Mouse (Mus musculus): ENCODE results near the gene Tfg.
A peak's percentile ranks its signal among the peaks of the same experiment; 100 is the strongest.

The Tfg gene

GRCm38 (mm10) chr16:56717224-56718200 is at the start of gene Tfg:
TSS of gene Tfg (minus strand) at chr16:56717450.
- peak; percentile 96 for DNase-seq (ENCODE audit: low spot score)

GRCm38 (mm10) chr16:56729060-56729459 is 11.8 kb upstream of the Tfg start:
- DNase-seq (ENCODE audit: low spot score) = no peak

- DNase-seq (ENCODE audit: low spot score) = no peak
Measured at GRCm38 (mm10) chr16:56724927-56725326, 7.7 kb upstream of the Tfg start.

- no peak for DNase-seq (ENCODE audit: low spot score)
Measured at GRCm38 (mm10) chr16:56722357-56722756, 5.1 kb upstream of the Tfg start.

GRCm38 (mm10) chr16:56719031-56719430 is 1.8 kb upstream of the Tfg start:
- no peak for DNase-seq (ENCODE audit: low spot score)

GRCm38 (mm10) chr16:56716557-56717179 is 582 bp downstream of the Tfg start:
- DNase-seq (ENCODE audit: low spot score) = peak; percentile 4

- no peak for DNase-seq (ENCODE audit: low spot score)
Measured at GRCm38 (mm10) chr16:56715608-56716007, 1.6 kb downstream of the Tfg start.

GRCm38 (mm10) chr16:56710071-56710470 is 7.2 kb downstream of the Tfg start:
- DNase-seq (ENCODE audit: low spot score) = no peak

- no peak for DNase-seq (ENCODE audit: low spot score)
Measured at GRCm38 (mm10) chr16:56705731-56706130, 11.5 kb downstream of the Tfg start.

GRCm38 (mm10) chr16:56700898-56701297 is 16.4 kb downstream of the Tfg start:
- no peak for DNase-seq (ENCODE audit: low spot score)

- DNase-seq (ENCODE audit: low spot score) = no peak
Measured at GRCm38 (mm10) chr16:56696448-56696847, 20.8 kb downstream of the Tfg start.

GRCm38 (mm10) chr16:56690715-56691114 is 26.5 kb downstream of the Tfg start:
- DNase-seq (ENCODE audit: low spot score) = no peak

GRCm38 (mm10) chr16:56686747-56687146 is 30.5 kb downstream of the Tfg start:
- no peak for DNase-seq (ENCODE audit: low spot score)

- no peak for DNase-seq (ENCODE audit: low spot score)
Measured at GRCm38 (mm10) chr16:56681010-56681645, 36.1 kb downstream of the Tfg start.

- DNase-seq (ENCODE audit: low spot score) = no peak
Measured at GRCm38 (mm10) chr16:56677146-56677545, 40.1 kb downstream of the Tfg start.

GRCm38 (mm10) chr16:56673420-56673819 is 43.8 kb downstream of the Tfg start:
- no peak for DNase-seq (ENCODE audit: low spot score)

GRCm38 (mm10) chr16:56670941-56671340 is 46.3 kb downstream of the Tfg start:
- no peak for DNase-seq (ENCODE audit: low spot score)

GRCm38 (mm10) chr16:56669520-56669919 is 47.7 kb downstream of the Tfg start:
- DNase-seq (ENCODE audit: low spot score) = no peak

- no peak for DNase-seq (ENCODE audit: low spot score)
Measured at GRCm38 (mm10) chr16:56658866-56659265, 58.4 kb downstream of the Tfg start.

GRCm38 (mm10) chr16:56655193-56655910 is 61.9 kb downstream of the Tfg start:
- DNase-seq (ENCODE audit: low spot score) = no peak

- DNase-seq (ENCODE audit: low spot score) = no peak
Measured at GRCm38 (mm10) chr16:56646382-56647172, 70.7 kb downstream of the Tfg start.

Data from T-cell, adult 2 months (primary cell).